Mouse (Mus musculus) splenic B cell, adult 2 months (primary cell): ENCODE measurements around the gene Olfr789.

ENCODE experiments used
- DNase-seq: peaks from one replicate; pipeline ENCODE4 v3.0.0-alpha.2; 2011; ENCODE audit warnings: low read depth, low spot score
- H3K27me3 ChIP-seq: 2 replicates; pipeline ENCODE4 v1.6.1; 2012; ENCODE audit warnings: mild to moderate bottlenecking, low read length, moderate library complexity, mixed read lengths; ENCODE audit not compliant: control insufficient read depth, poor library complexity, insufficient read depth, severe bottlenecking
- H3K36me3 ChIP-seq: 2 replicates; pipeline ENCODE4 v1.6.1; 2012; ENCODE audit warnings: mild to moderate bottlenecking, low read length, moderate library complexity, mixed read lengths; ENCODE audit not compliant: control insufficient read depth, poor library complexity, insufficient read depth, severe bottlenecking

The Olfr789 gene

DNA sequence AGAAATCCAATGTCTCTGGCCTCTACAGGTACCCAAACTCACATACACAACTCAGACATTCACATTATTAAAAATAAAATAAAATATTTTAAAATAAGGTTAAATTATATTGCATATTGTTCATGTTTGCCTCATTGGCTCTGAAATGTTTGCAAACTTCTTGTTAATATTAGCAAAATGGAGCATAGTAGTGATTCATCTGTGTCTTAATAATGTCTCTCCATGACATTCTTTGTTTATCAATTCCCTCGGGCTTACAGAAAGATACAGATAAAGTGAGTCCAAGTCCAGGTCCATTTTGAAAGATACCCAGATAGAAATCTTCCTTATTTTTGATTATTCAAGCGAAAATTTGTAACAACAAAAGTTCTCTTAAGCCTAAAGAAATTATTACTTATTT is at the start of gene Olfr789:
Gene Olfr789 (plus strand): TSS at position 301 of the 400 bp plus-strand sequence.
- H3K27me3 ChIP-seq = no peaks in the 10 kb centered on the region
- no peaks in the 10 kb centered on the region for H3K36me3 ChIP-seq
- DNase-seq = no peak

DNA sequence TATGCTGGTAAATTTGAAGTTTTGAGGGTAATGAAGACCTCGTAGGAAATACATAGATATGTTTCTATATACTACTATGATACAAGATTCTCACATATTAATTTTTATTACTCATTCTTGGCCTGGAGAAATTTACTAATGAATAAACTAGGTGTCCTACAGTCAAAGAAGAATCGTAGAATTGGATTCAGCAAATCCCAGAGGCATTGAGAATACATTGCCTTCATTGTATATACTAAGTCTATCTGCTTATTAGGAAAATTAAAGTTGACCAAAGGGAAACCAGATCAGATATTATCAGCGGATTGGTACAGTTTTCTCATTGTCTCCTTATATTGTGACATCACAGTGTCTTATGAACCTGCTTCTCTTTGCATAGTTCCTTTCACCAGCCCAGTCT is 23.0 kb upstream of the Olfr789 start, which contains the start of gene Olfr787:
Gene Olfr787 (plus strand): TSS at position 301 of the 400 bp plus-strand sequence.
- Histone ChIP-seq H3K36me3 (no peaks in the 10 kb centered on the region), H3K27me3 (no peaks in the 10 kb centered on the region)
- no peak for DNase-seq

DNA sequence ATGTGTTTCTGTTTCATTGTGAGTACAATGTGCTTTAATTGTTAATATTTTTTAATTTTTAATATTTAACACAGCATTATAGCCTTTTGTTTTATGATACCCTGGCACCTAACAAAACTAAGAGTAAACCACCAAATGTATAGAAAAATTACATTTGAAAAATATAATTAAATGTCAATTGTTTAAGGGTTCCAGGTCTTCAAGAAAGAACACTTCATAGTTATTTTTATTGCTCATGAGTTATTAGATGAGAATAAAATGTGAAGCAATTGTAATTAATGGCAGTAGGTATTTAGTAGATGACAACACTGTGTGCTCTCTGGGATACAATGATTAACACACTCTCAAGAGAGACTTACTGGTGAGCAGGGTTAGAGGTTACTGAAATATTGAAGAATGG is 13.9 kb upstream of the Olfr789 start, which contains the start of gene Olfr788:
Gene Olfr788 (plus strand): TSS at position 301 of the 400 bp plus-strand sequence.
- H3K36me3 ChIP-seq = no peaks in the 10 kb centered on the region
- no peaks in the 10 kb centered on the region for H3K27me3 ChIP-seq
- no peak for DNase-seq

DNA sequence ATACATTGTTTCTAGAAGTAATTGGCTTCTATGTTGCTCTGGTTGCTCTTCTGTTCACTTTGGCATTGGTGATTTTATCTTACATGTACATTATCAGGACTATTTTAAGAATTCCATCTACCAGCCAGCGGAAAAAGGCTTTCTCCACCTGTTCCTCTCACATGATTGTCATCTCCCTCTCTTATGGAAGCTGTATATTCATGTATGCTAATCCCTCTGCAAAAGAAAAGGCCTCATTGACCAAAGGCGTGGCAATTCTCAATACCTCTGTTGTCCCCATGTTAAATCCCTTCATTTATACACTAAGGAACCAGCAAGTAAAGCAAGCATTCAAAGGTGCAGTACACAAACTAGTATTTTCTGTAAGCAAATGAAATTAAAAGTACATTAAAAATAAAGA is 11.3 kb upstream of the Olfr789 start:
- DNase-seq = no peak

DNA sequence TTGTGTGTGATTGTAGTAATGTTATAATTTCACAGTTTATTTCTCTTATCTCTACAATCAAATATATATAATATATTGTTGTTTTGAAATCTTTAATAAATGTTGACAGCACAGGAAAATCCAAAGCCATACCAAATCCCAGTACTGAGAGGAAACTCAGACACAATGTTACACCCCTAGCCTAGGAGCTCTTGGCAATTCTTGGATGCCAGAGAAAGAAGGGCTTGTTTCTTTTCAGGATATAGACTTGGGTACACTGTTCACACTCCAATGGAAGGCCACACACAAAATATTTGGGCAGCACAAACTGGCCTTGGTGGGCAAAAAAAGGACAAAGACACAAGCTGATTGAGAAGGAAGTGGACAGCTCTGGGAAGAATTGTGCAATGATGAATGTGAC is 10.8 kb upstream of the Olfr789 start:
- no peak for DNase-seq
- no peaks in the 10 kb centered on the region for H3K36me3 ChIP-seq
- no peaks in the 10 kb centered on the region for H3K27me3 ChIP-seq

More for the DNA sequence above, 11.3 kb upstream of the Olfr789 start:
- Histone ChIP-seq H3K36me3 (no peaks in the 10 kb centered on the region), H3K27me3 (no peaks in the 10 kb centered on the region)

DNA sequence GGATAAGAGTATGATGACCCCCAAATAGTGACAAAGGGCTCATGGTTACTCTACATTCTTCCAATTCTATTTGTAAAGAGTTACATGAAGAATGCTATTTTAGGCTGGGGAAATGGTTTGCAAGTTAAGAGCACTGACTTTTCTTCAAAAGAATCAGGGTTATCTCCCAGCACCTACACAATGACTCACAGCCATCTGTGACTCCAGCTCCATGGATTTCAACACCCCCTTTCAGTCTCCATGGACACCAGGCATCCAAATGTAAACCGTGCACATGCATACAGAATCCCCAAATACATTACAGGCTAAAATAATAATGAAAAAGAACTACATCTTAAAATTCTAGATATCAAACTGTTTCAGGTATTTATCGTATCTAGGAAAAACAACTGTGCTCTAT is 5.5 kb downstream of the Olfr789 start:
- Histone ChIP-seq H3K27me3 (no peaks in the 10 kb centered on the region), H3K36me3 (no peaks in the 10 kb centered on the region)
- DNase-seq = no peak

DNA sequence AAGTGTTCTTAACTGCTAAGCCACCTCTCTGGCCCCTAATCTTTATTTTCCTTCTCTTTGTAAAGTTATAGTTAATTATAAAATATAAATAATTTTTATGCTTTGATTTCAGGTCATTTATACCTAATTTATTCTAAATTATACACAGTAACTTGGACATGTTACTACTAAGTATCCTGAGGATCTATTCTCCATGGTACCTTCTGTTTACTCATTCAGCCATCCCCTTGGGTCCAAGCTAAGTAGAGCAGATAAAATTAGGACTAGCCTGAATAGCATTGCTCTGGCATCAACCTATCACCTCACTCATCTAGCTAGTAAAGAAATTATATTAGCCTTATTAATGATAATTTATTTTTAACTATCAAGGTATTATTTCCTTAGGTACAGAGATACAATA is 13.6 kb downstream of the Olfr789 start, which contains the start of gene Olfr790:
Gene Olfr790 (plus strand): TSS at position 301 of the 400 bp plus-strand sequence.
- H3K36me3 ChIP-seq = no peaks in the 10 kb centered on the region
- H3K27me3 ChIP-seq = no peaks in the 10 kb centered on the region
- no peak for DNase-seq

DNA sequence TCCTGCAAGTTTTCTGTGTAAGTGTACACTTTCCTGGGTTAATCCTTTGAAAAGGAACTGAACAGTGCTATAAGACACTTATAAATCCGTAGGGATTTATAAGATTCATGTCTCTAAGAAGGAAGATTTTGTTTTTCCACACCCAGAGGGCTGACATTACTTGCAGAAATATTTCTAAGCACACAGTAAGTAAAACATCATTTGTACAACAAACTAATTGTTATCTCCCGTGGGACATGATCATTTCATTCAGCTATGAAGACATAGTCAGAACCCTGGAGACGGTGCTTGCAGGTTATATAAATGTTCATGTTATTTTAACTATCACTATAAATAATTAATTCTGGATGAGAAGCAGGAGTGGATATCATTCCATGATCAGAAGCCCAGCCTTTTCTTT is 36.9 kb downstream of the Olfr789 start, which contains the start of gene Olfr791:
Gene Olfr791 (plus strand): TSS at position 301 of the 400 bp plus-strand sequence.
- no peaks in the 10 kb centered on the region for H3K36me3 ChIP-seq
- H3K27me3 ChIP-seq = no peaks in the 10 kb centered on the region
- DNase-seq = no peak

DNA sequence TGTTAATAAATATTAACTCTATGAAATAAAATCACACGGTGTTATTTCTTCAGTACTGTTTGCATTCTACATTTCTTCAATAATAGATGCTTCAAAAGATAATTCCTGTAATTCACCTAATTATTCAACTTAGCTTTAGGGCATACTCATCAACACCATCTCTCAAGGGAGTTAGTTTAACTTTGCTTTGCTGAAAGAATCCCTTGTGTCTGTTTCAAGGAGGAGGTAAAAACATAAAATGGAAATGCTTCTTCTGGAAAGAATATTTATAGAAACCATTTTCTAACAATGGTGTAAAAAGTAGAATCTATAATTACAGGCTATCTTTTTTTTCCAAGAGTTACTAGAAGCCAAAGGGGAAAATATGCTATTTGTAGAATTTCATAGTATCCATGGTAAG is 54.3 kb downstream of the Olfr789 start, which contains the start of gene Olfr792:
Gene Olfr792 (plus strand): TSS at position 301 of the 400 bp plus-strand sequence.
- no peak for DNase-seq
- Histone ChIP-seq H3K36me3 (no peaks in the 10 kb centered on the region), H3K27me3 (no peaks in the 10 kb centered on the region)
